Mouse (Mus musculus): ENCODE data around the gene Npl.
A peak's percentile ranks its signal among the peaks of the same experiment; 100 is the strongest.
"Not testable (repeated sequence)": the region's sequence is repeated elsewhere in the genome, so short reads cannot be mapped to it uniquely, and the experiment has no call there.

Gene Npl

GRCm38 (mm10) chr1:153540753-153541152, 9.1 kb downstream of the Npl start:
- no peak for DNase-seq

GRCm38 (mm10) chr1:153539739-153540333, 10.0 kb downstream of the Npl start:
- no peak for DNase-seq

GRCm38 (mm10) chr1:153535611-153536010, 14.2 kb downstream of the Npl start:
- no peak for DNase-seq

DNA sequence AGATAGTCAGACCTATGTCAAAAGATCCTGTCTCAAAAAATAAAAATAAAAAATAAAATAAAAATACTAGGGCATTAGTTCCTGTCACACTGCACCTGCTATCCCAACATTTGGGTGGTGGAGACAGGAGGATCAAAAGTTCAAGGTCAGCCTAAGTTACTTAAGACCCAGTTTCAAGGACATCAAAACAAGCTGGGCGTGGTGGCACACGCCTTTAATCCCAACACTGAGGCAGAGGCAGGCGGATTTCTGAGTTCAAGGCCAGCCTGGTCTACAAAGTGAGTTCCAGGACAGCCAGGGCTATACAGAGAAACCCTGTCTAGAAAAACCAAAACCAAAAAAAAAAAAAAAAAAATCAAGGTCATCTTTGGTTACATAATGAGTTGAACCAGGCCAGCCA, 16.9 kb downstream of the Npl start:
- not testable (repeated sequence) for DNase-seq

DNA sequence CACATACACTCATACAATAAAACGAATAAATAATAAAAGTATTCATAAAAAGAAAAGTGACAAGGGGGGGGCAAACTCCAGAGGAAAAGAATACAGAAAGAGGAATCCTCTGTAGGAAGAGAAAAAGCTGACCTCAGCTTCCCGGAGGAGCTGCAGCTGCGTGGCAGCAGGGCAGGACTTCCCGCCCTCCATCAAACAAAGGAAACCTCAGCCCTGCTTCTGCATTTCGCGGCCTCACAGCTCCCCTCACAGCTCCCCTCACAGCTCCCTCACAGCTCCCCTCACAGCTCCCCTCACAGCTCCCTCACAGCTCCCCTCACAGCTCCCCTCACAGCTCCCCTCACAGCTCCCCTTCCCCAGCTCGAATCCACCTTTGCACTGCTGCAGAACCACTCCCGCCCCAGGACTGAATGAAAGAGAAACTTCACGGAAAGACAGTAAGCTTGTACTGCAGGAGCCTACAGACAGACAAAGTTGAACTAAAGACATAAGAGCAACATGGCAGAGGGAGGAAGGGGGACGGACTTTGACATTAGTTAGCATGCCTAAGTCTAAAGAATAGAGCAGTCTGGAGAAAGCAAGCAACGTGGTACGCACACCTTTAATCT, 17.5 kb downstream of the Npl start:
- no peak for DNase-seq

GRCm38 (mm10) chr1:153531677-153532233, 18.1 kb downstream of the Npl start:
- DNase-seq, result no peak

DNA sequence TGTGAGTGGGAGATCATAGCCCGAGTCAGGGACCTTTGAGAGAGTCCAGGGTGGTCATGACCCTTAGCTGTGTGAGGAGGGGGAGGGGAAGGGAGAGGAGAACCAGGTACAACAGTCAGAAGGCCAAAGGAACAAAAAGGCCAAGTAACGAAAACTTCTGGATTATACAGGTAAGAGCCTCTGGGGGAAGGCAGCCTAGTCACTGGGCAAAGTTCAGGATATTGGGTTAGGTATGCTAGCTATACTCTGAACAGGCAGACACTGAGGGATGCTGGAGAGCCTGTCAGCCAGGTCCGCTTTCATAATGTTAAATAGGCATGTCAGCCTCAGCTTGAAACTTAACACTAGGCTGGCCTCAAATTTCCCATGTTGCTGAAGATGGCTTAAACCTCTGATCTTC, 27.7 kb downstream of the Npl start:
- no peak for DNase-seq

DNA sequence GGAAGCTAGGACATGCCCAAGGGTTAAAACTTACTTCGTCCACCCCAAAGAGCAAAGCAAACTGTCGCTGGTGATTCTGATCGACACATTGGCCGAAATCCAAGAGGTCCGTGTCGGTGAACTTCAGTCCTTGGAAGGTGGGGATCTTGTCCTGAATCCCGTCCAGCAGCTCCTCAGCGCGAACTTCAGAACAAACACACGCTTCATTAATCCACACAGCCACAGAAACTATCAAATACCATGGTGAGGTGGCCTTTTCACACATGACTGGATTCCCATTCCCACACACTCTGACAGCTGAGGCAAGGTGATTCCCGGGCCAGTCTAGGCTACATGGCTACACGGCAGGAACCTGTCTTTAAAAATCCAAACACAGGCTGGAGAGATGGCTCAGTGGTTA, 34.5 kb downstream of the Npl start:
- peak; percentile 47 for DNase-seq

- DNase-seq, result no peak
These were observed 39.4 kb downstream of the Npl start for GRCm38 (mm10) chr1:153510330-153511009.

DNA sequence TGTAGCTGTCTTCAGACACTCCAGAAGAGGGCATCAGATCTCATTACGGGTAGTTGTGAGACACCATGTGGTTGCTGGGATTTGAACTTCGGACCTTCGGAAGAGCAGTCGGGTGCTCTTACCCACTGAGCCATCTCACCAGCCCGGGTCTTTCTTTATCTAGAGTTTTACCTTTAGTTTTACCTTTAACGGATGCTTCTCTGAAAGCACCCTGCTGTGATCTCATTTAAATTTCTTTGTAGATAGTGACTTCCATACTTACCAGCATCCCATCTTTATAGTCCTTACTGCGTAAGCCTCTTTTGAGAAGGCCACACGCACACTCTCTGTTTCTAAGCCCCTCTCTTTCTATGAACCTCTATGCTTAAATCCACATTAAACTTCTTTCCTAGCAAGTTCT, 40.3 kb downstream of the Npl start:
- not testable (repeated sequence) for DNase-seq

DNA sequence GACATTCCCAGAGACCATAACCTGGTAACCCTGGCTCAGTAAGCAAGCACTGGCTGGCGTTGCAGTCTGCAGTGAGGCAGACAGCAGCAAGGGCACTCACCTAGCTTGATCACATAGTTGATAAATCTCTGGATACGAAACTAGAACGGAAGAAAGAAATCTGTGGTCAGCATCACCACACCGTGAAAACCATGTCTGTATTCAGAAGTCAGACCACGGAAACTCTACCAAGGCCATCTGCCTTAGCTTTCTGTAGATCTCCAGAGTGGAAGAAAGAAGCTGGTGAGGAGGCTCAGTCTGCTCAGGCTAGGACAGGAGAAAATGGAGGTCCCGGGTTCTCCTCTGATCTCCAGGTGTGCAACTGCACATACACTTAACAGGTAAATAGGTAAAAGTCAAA, 40.8 kb downstream of the Npl start:
- DNase-seq, result no peak

DNA sequence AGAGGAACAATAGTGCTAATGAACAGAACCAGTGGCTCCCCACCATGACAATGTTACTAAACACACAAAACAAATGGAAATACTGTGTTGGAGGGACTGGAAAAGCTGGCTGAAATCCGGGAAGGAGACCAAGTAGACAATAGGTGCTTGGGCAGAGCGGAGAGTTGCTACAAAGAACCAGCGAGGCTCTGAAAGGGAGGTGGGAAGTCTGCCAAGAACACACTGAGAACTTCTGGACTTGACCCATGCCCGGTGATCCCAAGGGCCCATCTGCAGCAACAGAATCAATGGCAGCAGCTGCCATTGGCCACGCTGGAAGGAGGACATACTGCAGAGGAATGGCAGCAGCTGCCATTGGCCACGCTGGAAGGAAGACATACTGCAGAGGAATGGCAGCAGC, 43.6 kb downstream of the Npl start:
- DNase-seq, result peak; percentile 66

- peak; percentile 57 for DNase-seq
These were observed 48.1 kb downstream of the Npl start for GRCm38 (mm10) chr1:153501644-153502321.

DNA sequence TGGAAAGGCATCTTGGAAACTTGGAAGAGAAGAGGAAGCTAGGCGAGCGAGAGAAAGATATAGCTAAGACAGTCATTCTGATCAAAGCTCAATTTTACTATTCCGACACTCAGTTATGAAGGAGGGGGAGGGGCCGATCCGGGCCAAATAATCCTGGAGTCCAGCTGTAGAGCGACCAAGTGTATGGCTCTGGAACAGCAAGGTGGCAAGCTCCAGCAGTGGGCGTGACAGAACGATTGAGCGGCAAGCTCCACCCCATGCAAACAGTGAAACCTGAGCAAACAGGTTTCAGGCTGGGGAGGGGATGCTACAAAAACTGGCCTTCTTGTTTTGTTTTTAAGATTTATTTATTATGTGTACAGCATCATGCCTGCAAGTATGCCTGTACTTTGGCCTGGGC, 49.8 kb downstream of the Npl start:
- no peak for DNase-seq

- DNase-seq, result no peak
These were observed 53.8 kb downstream of the Npl start for GRCm38 (mm10) chr1:153496030-153496429.

- DNase-seq, result no peak
These were observed 55.9 kb downstream of the Npl start for GRCm38 (mm10) chr1:153493931-153494330.

DNA sequence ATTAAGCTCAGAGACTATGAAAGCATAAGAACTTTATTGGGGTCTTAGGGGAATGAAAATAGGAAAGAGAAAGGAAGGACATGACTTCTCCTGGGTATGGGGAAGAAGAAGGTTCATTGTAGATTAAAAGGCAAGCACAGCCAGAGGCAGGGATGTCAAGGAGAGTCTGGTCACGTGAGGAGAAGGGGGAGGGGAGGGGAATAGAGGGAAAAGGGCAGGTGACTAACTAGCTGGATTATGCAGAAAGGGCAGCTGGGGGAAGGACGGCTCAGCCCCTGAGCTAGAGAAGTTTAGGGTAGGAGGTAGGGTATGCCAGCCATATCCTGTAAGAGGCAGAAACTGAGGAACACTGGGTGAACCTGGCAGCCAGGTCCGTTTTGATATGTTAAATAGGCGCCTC, 56.5 kb downstream of the Npl start:
- peak; percentile 33 for DNase-seq

DNA sequence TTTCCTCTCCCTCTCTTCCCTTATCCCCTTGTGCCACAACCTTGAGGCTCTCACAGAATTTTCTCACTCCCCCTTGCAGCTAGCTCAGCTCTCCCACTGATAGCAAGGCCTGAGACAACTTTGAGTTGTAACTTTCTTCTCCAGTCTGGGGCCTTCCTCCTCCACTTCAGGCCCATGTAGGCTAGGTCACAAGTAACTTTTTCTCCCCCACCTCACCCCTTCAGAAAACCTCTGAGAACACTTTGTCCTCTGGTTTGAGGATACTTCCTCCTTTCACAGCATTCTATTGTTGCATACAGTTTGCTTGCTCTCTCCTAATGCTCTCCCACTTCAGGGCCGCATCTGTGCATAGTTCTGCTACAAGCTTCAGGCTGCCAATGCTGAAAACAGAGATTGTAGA, 58.0 kb downstream of the Npl start:
- DNase-seq, result no peak

DNA sequence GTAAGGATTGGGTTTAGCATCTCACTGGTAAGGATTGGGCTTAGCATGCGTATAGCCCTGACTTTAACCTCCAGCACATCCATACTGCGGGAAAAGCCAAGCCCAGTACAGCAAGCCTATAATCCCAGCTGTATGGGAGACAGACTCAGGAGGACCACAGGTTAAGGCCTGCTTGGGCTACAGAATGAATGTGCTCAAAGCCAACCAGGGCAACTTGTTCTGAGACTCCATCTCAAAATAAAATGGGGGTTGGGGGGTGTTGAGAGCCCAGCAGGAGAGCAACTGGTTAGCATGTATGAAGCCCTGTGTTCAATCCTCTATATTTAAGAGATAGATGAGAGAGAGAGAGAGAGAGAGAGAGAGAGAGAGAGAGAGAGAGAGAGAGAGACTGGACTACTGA, 58.5 kb downstream of the Npl start:
- no peak for DNase-seq

DNA sequence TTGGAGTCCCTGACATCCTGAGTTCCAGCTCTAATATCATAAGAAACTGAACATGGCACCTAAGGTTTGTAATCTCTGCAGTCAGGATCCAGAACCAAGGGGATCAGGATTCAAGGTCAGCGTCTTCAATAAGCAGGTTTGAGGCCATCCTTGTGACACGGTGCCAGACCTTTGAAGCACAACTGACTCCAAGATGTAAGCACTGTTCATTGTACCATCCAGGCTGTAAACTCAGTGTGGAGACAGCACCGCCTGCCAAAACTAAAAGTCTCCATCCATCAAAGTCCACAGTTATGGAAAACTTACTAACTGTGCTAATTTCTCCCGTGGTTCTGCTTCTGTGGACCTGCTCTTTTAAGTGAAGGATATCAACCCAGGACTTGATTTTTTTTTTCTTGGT, 59.9 kb downstream of the Npl start:
- DNase-seq, result no peak

DNA sequence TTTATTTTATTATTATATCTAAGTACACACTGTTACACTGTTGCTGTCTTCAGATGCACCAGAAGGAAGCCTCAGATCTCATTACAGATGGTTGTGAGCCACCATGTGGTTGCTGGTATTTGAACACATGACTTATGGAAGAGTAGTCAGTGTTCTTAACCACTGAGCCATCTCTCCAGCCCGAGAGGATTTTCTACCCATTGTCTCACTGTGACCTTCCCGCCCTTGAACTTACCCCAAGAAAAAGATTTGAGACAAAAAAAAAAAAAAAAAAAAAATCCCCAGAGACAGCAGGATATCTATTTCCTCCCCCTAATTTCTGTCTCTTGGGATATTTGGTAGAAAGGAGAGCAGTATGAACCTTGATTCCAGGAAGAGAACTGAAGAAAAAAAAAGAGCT, 60.3 kb downstream of the Npl start:
- no peak for DNase-seq

GRCm38 (mm10) chr1:153489132-153489531, 60.7 kb downstream of the Npl start:
- no peak for DNase-seq

DNA sequence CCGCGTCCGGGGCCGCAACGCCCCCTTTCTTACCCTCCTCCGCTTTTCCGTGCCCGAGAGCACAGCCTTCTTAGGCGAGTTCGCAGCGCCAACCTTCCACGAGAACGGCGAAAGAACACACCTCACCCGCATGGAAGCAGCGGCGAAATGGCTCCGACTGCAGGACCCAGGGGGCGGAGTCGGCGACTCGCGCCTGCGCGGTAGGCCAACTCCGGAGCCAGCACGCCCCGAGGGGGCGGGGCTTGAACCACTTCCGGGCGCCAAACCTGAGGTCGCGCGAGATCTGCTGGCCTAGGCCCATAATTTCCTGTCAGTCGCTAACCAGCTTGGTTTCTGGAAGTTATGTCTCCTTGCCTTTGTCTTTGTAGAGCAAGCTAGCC, 62.4 kb downstream of the Npl start, which contains the start of gene Dhx9:
Gene Dhx9 (minus strand): TSS at position 161 of the 380 bp plus-strand sequence.
- peak; percentile 99 for DNase-seq
